Mouse (Mus musculus) intestine, postnatal 0 days (tissue): ENCODE measurements at regions not wholly inside any gene's neighbourhood (a gene's known extent, or its start where the extent isn't known, plus 50 kb on each side); places are given as distances from the start of the nearest gene placed in this dataset.

Experiments
- ATAC-seq: fragments of 200-750 bp; cut with Nextera tagmentation; 2 replicates; pipeline ENCODE4 v1.8.0; 2017; ENCODE audit warnings: mild to moderate bottlenecking, moderate TSS enrichment, moderate library complexity
- H3K27ac ChIP-seq: fragments of 300-500 bp; sonication (generic); 2 replicates; pipeline ENCODE4 v1.5.1; 2014; ENCODE audit warnings: mild to moderate bottlenecking, low read depth, low read length, moderate library complexity
- H3K27me3 ChIP-seq: fragments of 300-500 bp; sonication (generic); replicated peaks from 2 replicates; pipeline ENCODE4 v1.6.1; 2014; ENCODE audit warnings: low read length, mixed read lengths; ENCODE audit not compliant: control insufficient read depth, insufficient read depth
- H3K36me3 ChIP-seq: fragments of 300-500 bp; sonication (generic); 2 replicates; pipeline ENCODE4 v1.6.1; 2014; ENCODE audit warnings: mild to moderate bottlenecking, moderate library complexity; ENCODE audit not compliant: control insufficient read depth, insufficient read depth
- H3K4me1 ChIP-seq: fragments of 300-500 bp; sonication (generic); replicated peaks from 2 replicates; pipeline ENCODE4 v1.6.1; 2014; ENCODE audit warnings: antibody characterized with exemption, low read length, mixed read lengths; ENCODE audit not compliant: control insufficient read depth, insufficient read depth
- H3K4me2 ChIP-seq: fragments of 300-500 bp; sonication (generic); replicated peaks from 2 replicates; pipeline ENCODE4 v1.6.1; 2014; ENCODE audit warnings: low read depth, mild to moderate bottlenecking, moderate library complexity
- H3K4me3 ChIP-seq: fragments of 300-500 bp; sonication (generic); 2 replicates; pipeline ENCODE4 v1.5.1; 2014; ENCODE audit warnings: low read depth, low read length
- H3K9ac ChIP-seq: fragments of 300-500 bp; sonication (generic); 2 replicates; pipeline ENCODE4 v1.6.1; 2014; ENCODE audit warnings: mild to moderate bottlenecking, low read depth, low read length
- H3K9me3 ChIP-seq: fragments of 300-500 bp; sonication (generic); 2 replicates; pipeline ENCODE4 v1.6.1; 2016; ENCODE audit warnings: mixed run types; ENCODE audit not compliant: control insufficient read depth
- CTCF ChIP-seq: sonication (generic); IDR thresholded peaks from 2 replicates; pipeline ENCODE4 v1.5.1; 2016; ENCODE audit warnings: low read depth, mild to moderate bottlenecking, control low read depth, antibody characterized with exemption, moderate library complexity
- WGBS: fragments of 180-500 bp; shearing (Covaris S2); extraction: QIAGEN DNeasy Blood & Tissue Kit; methylation state at CpG from one replicate; pipeline ENCODE4 v1.1.7; 2014; 5-methylcytosine and 5-hydroxymethylcytosine counted together

GRCm38 (mm10) chr3:155409867-155410266, 316.6 kb downstream of the Lrriq3 start:
- Histone ChIP-seq H3K9ac (no peak overlapping the region), H3K9me3 (no peaks in the 10 kb centered on the region), H3K4me3 (no peak overlapping the region), H3K4me1 (no peaks in the 10 kb centered on the region), H3K4me2 (no peak overlapping the region), H3K36me3 (no peaks in the 10 kb centered on the region), H3K27me3 (no peaks in the 10 kb centered on the region), H3K27ac (no peak overlapping the region)
- ATAC-seq: no peak
- WGBS: 68% methylated on average over 2 of the region's 2 CpGs
- no peak for TF ChIP-seq CTCF

- Histone ChIP-seq H3K36me3 (no peaks in the 10 kb centered on the region), H3K9ac (no peak overlapping the region), H3K27ac (no peak overlapping the region), H3K27me3 (no peaks in the 10 kb centered on the region), H3K4me1 (no peaks in the 10 kb centered on the region), H3K4me3 (no peak overlapping the region), H3K9me3 (no peaks in the 10 kb centered on the region), H3K4me2 (no peak overlapping the region)
- TF ChIP-seq CTCF: no peak
- ATAC-seq: no peak
- WGBS: 66% methylated on average over 16 of the region's 16 CpGs
Measured at GRCm38 (mm10) chr3:155459701-155460481, 366.7 kb downstream of the Lrriq3 start.

DNA sequence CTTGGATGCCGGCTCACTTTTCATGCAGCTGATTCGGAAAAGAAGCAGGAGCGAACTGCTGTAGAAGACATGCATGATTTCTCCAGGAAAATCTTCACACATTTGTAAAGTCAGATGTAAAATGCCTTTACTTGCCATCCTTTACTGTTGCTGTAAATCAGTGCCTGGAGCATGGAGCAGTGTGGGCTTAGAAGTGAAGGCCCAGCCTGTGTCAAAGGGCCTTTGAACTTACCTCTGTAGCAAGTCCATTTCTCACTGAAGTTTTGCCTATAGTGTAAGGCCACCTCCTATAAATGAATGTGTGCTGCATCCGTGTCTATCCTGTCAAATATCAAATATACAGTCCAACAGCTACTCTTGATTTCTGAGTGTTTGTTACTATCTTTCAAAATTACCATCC, 368.9 kb downstream of the Lrriq3 start:
- no peaks in the 10 kb centered on the region for H3K4me1 ChIP-seq
- no peak overlapping the region for H3K9ac ChIP-seq
- WGBS: 65% methylated on average over 4 of the region's 4 CpGs
- no peaks in the 10 kb centered on the region for H3K27me3 ChIP-seq
- H3K4me2 ChIP-seq: no peak overlapping the region
- TF ChIP-seq CTCF: no peak
- no peaks in the 10 kb centered on the region for H3K9me3 ChIP-seq
- no peak for ATAC-seq
- no peaks in the 10 kb centered on the region for H3K36me3 ChIP-seq
- H3K27ac ChIP-seq: no peak overlapping the region
- no peak overlapping the region for H3K4me3 ChIP-seq

- no peak overlapping the region for H3K27ac ChIP-seq
- ATAC-seq: no peak
- H3K4me1 ChIP-seq: no peaks in the 10 kb centered on the region
- H3K4me2 ChIP-seq: no peak overlapping the region
- WGBS: 83% methylated on average over 2 of the region's 2 CpGs
- no peaks in the 10 kb centered on the region for H3K36me3 ChIP-seq
- H3K9ac ChIP-seq: no peak overlapping the region
- H3K4me3 ChIP-seq: no peak overlapping the region
- H3K27me3 ChIP-seq: no peaks in the 10 kb centered on the region
- no peak for TF ChIP-seq CTCF
- no peaks in the 10 kb centered on the region for H3K9me3 ChIP-seq
Measured at GRCm38 (mm10) chr3:155470742-155471141, 377.5 kb downstream of the Lrriq3 start.

- Histone ChIP-seq H3K4me2 (no peak overlapping the region), H3K4me1 (no peaks in the 10 kb centered on the region), H3K9ac (no peak overlapping the region), H3K4me3 (no peak overlapping the region), H3K36me3 (no peaks in the 10 kb centered on the region), H3K9me3 (no peaks in the 10 kb centered on the region), H3K27me3 (no peaks in the 10 kb centered on the region), H3K27ac (no peak overlapping the region)
- WGBS: 88% methylated on average over 2 of the region's 2 CpGs
- TF ChIP-seq CTCF: no peak
- ATAC-seq: no peak
Measured at GRCm38 (mm10) chr3:155485487-155485886, 392.3 kb downstream of the Lrriq3 start.

- H3K4me3 ChIP-seq: no peak overlapping the region
- H3K27me3 ChIP-seq: no peaks in the 10 kb centered on the region
- H3K4me1 ChIP-seq: no peaks in the 10 kb centered on the region
- no peak for ATAC-seq
- no peaks in the 10 kb centered on the region for H3K36me3 ChIP-seq
- H3K9ac ChIP-seq: no peak overlapping the region
- 53% methylated on average over 8 of the region's 8 CpGs for WGBS
- no peak for TF ChIP-seq CTCF
- no peak overlapping the region for H3K4me2 ChIP-seq
- no peak overlapping the region for H3K27ac ChIP-seq
- H3K9me3 ChIP-seq: no peaks in the 10 kb centered on the region
Measured at GRCm38 (mm10) chr3:155487877-155488537, 394.8 kb downstream of the Lrriq3 start.
